Mouse (Mus musculus): ENCODE measurements around the gene Atxn1. TPM values are rescaled to one million over a fixed set of nuclear protein-coding genes. Genes with fewer than 3 reads are reported as not detected.

Gene Atxn1
- total and polyA plus RNA-seq, 2 experiments from 2014 or later = 12.0 to 31.4 TPM

DNA sequence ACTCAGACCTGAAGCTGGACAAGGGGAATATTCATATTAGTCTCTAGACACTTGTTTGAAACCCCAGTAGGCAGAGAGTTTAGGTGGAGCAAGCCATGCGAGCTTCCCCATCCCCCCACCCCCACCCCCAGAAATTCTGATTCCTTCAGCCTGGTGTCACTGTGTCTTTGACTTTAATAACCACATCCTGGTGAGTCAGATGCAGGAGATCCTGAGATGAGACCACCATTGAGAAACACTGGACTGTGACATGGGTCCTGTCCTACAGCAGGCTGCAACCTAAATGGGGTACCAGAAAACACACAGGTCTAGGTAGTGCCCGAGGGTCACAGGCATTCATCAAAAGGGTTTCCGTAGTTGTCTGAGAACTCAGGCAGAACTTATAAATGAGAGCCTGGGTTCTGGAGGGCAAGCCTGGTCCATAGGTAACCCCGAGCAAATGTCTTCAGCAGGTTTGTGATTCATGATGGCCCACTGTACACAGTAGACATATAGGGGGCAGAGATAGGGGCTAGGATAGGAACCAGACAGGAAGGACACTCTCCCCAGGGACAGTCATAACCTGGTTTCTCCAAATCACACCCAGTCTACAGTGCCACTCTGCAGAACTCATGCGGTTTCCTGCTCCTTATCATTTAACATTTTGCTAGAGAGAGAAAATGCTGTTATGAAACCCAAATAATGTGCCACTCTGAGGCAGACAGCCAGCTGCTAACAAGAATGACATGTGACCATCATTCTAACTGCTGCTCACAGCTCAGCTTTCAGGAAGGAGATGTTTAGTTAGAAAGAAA, 114.4 kb downstream of the Atxn1 start:
- Histone ChIP-seq H3K9ac (replicated peaks; ENCODE audit: low read length, poor library complexity, severe bottlenecking) (no peak overlapping the region), H3K36me3 (ENCODE audit: insufficient read depth, low read length) (no peaks in the 10 kb centered on the region), H3K27ac (ENCODE audit: low read depth, low read length) (no peak overlapping the region), H3K4me1 (ENCODE audit: insufficient read depth, low read length) (no peaks in the 10 kb centered on the region), H3K27me3 (ENCODE audit: insufficient read depth, low read length) (no peaks in the 10 kb centered on the region), H3K4me3 (ENCODE audit: low read depth, low read length) (no peak overlapping the region), H3K9me3 (ENCODE audit: low read length) (no peaks in the 10 kb centered on the region), H3K4me2 (ENCODE audit: low read depth, low read length, poor library complexity, severe bottlenecking) (no peak overlapping the region)
- ATAC-seq (ENCODE audit: low FRiP score) (no peak), DNase-seq (ENCODE audit: low spot score) (no peak)
- TF ChIP-seq CTCF (IDR thresholded peaks at IDR 0.05) = no peak
- 89% methylated on average over 5 of the region's 5 CpGs for WGBS

DNA sequence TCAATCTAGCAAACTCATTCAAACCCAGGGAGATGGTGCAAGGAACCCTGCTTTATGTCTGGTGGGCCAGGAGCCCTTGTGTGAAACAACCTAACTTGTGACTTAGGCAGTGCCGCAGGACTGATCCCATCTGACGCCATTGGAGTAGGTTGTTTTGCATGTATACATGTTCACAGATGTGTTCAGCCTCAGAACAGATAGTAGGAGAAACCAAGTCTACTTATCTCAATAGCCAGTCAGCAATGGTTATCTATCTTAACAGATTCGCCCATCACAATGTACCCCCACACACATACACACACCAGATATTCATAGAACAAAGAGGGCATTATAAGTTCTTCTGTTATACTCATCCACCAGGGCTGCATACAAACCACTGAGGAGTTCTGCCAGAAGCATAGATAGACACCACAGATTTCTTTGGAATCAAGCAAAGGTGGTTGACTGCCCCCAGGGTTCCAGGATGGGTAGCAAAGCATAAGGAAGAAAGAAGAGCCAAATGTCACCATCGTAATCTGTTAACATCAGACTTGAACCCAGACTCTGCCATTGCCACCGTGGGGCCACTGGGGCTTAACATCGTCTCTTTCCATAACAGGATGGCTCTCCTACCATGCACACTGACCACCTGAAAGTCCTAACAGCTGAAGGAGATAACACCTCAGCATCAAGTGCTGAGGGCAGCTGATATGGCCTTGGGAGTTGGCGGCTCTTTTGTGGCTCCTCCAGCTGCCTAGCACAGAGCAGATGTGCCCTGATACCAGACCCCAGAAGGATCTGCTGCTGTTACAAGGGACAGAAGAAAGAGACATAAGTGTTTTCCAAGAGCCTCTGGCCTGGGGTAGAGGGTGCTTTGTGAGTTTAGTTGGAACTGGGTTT, 115.4 kb downstream of the Atxn1 start:
- no peak for TF ChIP-seq CTCF (IDR thresholded peaks at IDR 0.05)
- H3K9me3 ChIP-seq (ENCODE audit: low read length) = no peaks in the 10 kb centered on the region
- H3K9ac ChIP-seq (replicated peaks; ENCODE audit: low read length, poor library complexity, severe bottlenecking) = no peak overlapping the region
- H3K4me3 ChIP-seq (ENCODE audit: low read depth, low read length) = no peak overlapping the region
- ATAC-seq (ENCODE audit: low FRiP score) (no peak), DNase-seq (ENCODE audit: low spot score) (no peak)
- no peaks in the 10 kb centered on the region for H3K4me1 ChIP-seq (ENCODE audit: insufficient read depth, low read length)
- H3K4me2 ChIP-seq (ENCODE audit: low read depth, low read length, poor library complexity, severe bottlenecking) = no peak overlapping the region
- H3K27ac ChIP-seq (ENCODE audit: low read depth, low read length) = no peak overlapping the region
- H3K27me3 ChIP-seq (ENCODE audit: insufficient read depth, low read length) = no peaks in the 10 kb centered on the region
- H3K36me3 ChIP-seq (ENCODE audit: insufficient read depth, low read length) = no peaks in the 10 kb centered on the region
- 96% methylated on average over 7 of the region's 7 CpGs for WGBS

DNA sequence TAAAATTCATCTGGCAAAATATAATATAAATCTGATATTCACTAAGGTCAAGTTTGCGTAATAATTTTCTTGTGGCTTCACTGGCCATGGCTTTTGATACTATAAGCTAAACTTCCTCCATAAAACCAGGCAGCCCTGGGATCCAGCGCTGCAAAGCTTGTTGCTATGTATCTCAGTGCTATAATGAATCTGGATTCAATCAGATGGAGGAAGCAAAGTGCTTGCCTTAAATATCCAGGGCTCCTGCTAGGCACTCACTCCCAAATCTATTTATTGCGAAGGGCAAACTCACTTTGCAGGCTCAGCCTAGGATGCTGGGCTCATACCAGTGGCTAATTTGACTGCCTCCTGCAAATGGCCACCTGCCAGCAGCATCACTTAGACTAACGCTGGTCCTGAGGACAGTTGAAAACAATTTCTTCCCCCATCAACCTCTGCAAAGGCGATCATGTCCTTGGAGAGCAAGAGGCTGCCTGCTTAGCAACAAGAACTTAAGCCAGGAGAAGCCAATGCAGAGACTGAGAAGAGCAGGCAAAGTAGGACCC, 122.2 kb downstream of the Atxn1 start:
- no peaks in the 10 kb centered on the region for H3K36me3 ChIP-seq (ENCODE audit: insufficient read depth, low read length)
- no peak overlapping the region for H3K4me3 ChIP-seq (ENCODE audit: low read depth, low read length)
- H3K9me3 ChIP-seq (ENCODE audit: low read length) = no peaks in the 10 kb centered on the region
- no peaks in the 10 kb centered on the region for H3K4me1 ChIP-seq (ENCODE audit: insufficient read depth, low read length)
- H3K27me3 ChIP-seq (ENCODE audit: insufficient read depth, low read length) = no peaks in the 10 kb centered on the region
- no peak for DNase-seq (ENCODE audit: low spot score)
- no peak overlapping the region for H3K9ac ChIP-seq (replicated peaks; ENCODE audit: low read length, poor library complexity, severe bottlenecking)
- no peak for ATAC-seq (ENCODE audit: low FRiP score)
- TF ChIP-seq CTCF (IDR thresholded peaks at IDR 0.05) = no peak
- H3K4me2 ChIP-seq (ENCODE audit: low read depth, low read length, poor library complexity, severe bottlenecking) = no peak overlapping the region
- WGBS = 75% methylated on average over 5 of the region's 5 CpGs
- no peak overlapping the region for H3K27ac ChIP-seq (ENCODE audit: low read depth, low read length)

DNA sequence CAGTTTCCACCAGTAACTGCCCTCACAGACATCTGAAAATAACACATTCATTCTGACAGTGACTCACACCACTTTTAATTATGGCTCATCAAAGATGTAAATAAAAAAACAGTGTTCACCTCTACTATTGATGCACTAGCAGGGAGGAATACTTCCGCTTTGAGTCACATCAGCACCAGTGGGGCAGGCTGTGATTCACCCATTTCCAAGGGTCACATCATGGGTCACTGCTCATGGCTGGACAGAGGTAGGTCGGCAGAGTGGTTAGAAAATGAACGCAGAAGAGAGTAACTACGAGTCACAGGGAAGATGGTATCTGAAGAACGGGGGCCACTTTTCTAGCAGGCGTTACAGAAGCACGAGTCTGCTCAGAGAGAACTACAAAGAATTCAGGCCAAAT, 124.9 kb downstream of the Atxn1 start:
- Histone ChIP-seq H3K4me3 (ENCODE audit: low read depth, low read length) (no peak overlapping the region), H3K9ac (replicated peaks; ENCODE audit: low read length, poor library complexity, severe bottlenecking) (no peak overlapping the region)
- 72% methylated on average over 7 of the region's 7 CpGs for WGBS

DNA sequence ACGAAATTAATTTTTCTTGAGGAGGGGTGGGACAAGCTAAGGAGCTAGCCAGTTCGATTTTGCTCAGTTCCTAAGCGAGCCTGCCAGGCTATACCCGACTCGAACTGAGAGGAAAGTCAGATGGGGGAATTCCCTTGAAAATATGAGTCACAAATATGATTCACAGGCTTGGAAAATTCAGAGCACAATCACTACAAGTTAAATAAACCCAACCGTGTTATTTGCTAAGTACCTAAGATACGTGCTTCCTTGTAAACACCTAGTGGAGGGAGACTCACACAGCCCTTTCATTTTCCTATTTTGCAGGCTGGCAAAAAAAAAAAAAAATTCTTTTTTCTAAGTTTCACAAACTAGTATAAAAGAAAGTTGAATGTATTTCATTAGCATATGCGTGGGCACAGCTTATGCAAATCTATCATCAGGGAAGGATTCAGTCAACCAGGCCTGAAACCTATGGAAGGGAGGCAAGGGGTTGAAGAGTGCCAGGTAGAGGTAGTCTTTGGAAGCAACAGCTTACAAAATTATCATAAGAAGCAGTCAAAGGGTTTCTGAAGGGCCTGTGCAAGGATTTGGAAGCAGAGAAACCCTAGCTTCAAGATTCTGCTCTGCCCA, 127.1 kb downstream of the Atxn1 start:
- ATAC-seq (ENCODE audit: low FRiP score) (no peak), DNase-seq (ENCODE audit: low spot score) (no peak)
- 91% methylated on average over 8 of the region's 8 CpGs for WGBS
- Histone ChIP-seq H3K27me3 (ENCODE audit: insufficient read depth, low read length) (no peaks in the 10 kb centered on the region), H3K27ac (ENCODE audit: low read depth, low read length) (no peak overlapping the region), H3K36me3 (ENCODE audit: insufficient read depth, low read length) (no peaks in the 10 kb centered on the region), H3K4me2 (ENCODE audit: low read depth, low read length, poor library complexity, severe bottlenecking) (no peak overlapping the region), H3K9me3 (ENCODE audit: low read length) (no peaks in the 10 kb centered on the region), H3K4me3 (ENCODE audit: low read depth, low read length) (no peak overlapping the region), H3K9ac (replicated peaks; ENCODE audit: low read length, poor library complexity, severe bottlenecking) (no peak overlapping the region), H3K4me1 (ENCODE audit: insufficient read depth, low read length) (no peaks in the 10 kb centered on the region)
- TF ChIP-seq CTCF (IDR thresholded peaks at IDR 0.05) = no peak

More for the DNA sequence above, 124.9 kb downstream of the Atxn1 start:
- DNase-seq (ENCODE audit: low spot score) (no peak), ATAC-seq (ENCODE audit: low FRiP score) (no peak)
- Histone ChIP-seq H3K27me3 (ENCODE audit: insufficient read depth, low read length) (no peaks in the 10 kb centered on the region), H3K4me2 (ENCODE audit: low read depth, low read length, poor library complexity, severe bottlenecking) (no peak overlapping the region), H3K36me3 (ENCODE audit: insufficient read depth, low read length) (no peaks in the 10 kb centered on the region), H3K4me1 (ENCODE audit: insufficient read depth, low read length) (no peaks in the 10 kb centered on the region), H3K27ac (ENCODE audit: low read depth, low read length) (no peak overlapping the region), H3K9me3 (ENCODE audit: low read length) (no peaks in the 10 kb centered on the region)
- TF ChIP-seq CTCF (IDR thresholded peaks at IDR 0.05) = no peak

All from midbrain, postnatal 0 days (tissue).